Comparison of ENCODE assay signal across 7 mouse cellular contexts in genomic region chr14:21481231-21481630, GRCm38 (mm10). TPM values are rescaled to one million over a fixed set of nuclear protein-coding genes. Genes with fewer than 3 reads are reported as not detected.
DNase-seq lines count a peak whose midpoint lies in the region; TF ChIP-seq lines count a peak whose summit lies in the region.

Gene Kat6b, plus strand, starts transcription at chr14:21481434.

- H3K4me3 ChIP-seq in olfactory bulb, adult 2 months (ENCODE audit: insufficient read depth, low read depth, low read length), result no peak within 1 kb of the TSS

- no peak for TF ChIP-seq POLR2A in olfactory bulb, adult 2 months (IDR thresholded peaks at IDR 0.05; ENCODE audit: insufficient read depth, low read depth, low read length)

- WGBS in olfactory bulb, adult 2 months, result 92% methylated on average over 7 of the region's 7 CpGs

- no peaks in the 10 kb centered on the region for H3K4me1 ChIP-seq in olfactory bulb, adult 2 months (ENCODE audit: control insufficient read depth, insufficient read depth, low read length)

- no peak within 1 kb of the TSS for H3K27ac ChIP-seq in olfactory bulb, adult 2 months (ENCODE audit: insufficient read depth, low read depth, low read length)

- DNase-seq in ES-CJ7 (ENCODE audit: low read depth, low spot score) (peak; percentile 96), ZHBTc4 (ENCODE audit: low read depth, low spot score) (peak; percentile 94)
- DNase-seq in gastrocnemius, adult 8-10 months (ENCODE audit: low spot score in 2 of 2), result no peak
- no peak for DNase-seq in layer of hippocampus, postnatal 25 days (ENCODE audit: extremely low spot score in 1 of 2, low spot score in 1 of 2)
- no peak for DNase-seq in spleen, postnatal 4 days (ENCODE audit: low spot score in 2 of 2)
- DNase-seq in kidney, adult 8-10 months, result no peak

- TF ChIP-seq CTCF in olfactory bulb, adult 2 months (IDR thresholded peaks at IDR 0.05; ENCODE audit: insufficient read depth, low read depth, low read length), result no peak

RNA-seq across cellular contexts. Expression of gene Kat6b, which starts in this region (rescaled TPM):
- total RNA-seq in gastrocnemius, adult 8-10 months (2022), result 10 to 100 TPM; 18.5 to 22.6 (median 20.8) TPM
- 10 to 100 TPM; 70.0 to 83.4 TPM for total RNA-seq in layer of hippocampus, postnatal 25 days (2021)
- polyA plus RNA-seq in olfactory bulb, adult 2 months (2012; ENCODE audit: insufficient read depth, insufficient read length, low replicate concordance, missing spikeins), result 124 and 135 TPM in 2 replicates

Comparison
In these comparisons a context has a peak if more than half of its experiments do, and no peak if none do; other contexts are left out.
1. DNase-seq: peak in ES-CJ7 (single experiment) and ZHBTc4 (single experiment); none in gastrocnemius, adult 8-10 months (0 of 2), layer of hippocampus, postnatal 25 days (0 of 2), spleen, postnatal 4 days (0 of 2) and kidney, adult 8-10 months (0 of 2).